Mouse (Mus musculus) neural tube, embryonic 15.5 days (tissue): ENCODE data around the gene Wasf1. TPM values are rescaled to one million over a fixed set of nuclear protein-coding genes. Genes with fewer than 3 reads are reported as not detected.
A peak's percentile ranks its signal among the peaks of the same experiment; 100 is the strongest.

Experiments
- ATAC-seq: fragments of 200-750 bp; cut with Nextera tagmentation; 2 replicates; pipeline ENCODE4 v1.8.0; 2017; ENCODE audit warnings: mild to moderate bottlenecking, moderate TSS enrichment, moderate library complexity; ENCODE audit not compliant: low FRiP score
- H3K27ac ChIP-seq: fragments of 300-500 bp; sonication (generic); replicated peaks from 2 replicates; pipeline ENCODE4 v1.5.1; 2015; ENCODE audit warnings: mild to moderate bottlenecking, inconsistent platforms
- H3K27me3 ChIP-seq: fragments of 300-500 bp; sonication (generic); replicated peaks from 2 replicates; pipeline ENCODE4 v1.6.1; 2015; ENCODE audit warnings: inconsistent platforms
- H3K36me3 ChIP-seq: fragments of 300-500 bp; sonication (generic); 2 replicates; pipeline ENCODE4 v1.6.1; 2015; ENCODE audit warnings: inconsistent platforms
- H3K4me1 ChIP-seq: fragments of 300-500 bp; sonication (generic); 2 replicates; pipeline ENCODE4 v1.6.1; 2015; ENCODE audit warnings: inconsistent platforms
- H3K4me2 ChIP-seq: fragments of 300-500 bp; sonication (generic); 2 replicates; pipeline ENCODE4 v1.6.1; 2015; ENCODE audit warnings: inconsistent platforms, mild to moderate bottlenecking, moderate library complexity
- H3K4me3 ChIP-seq: fragments of 300-500 bp; sonication (generic); replicated peaks from 2 replicates; pipeline ENCODE4 v1.5.1; 2015; ENCODE audit warnings: mild to moderate bottlenecking, inconsistent platforms
- H3K9ac ChIP-seq: fragments of 300-500 bp; sonication (generic); replicated peaks from 2 replicates; pipeline ENCODE4 v1.6.1; 2015; ENCODE audit warnings: mild to moderate bottlenecking, inconsistent platforms
- H3K9me3 ChIP-seq: fragments of 300-500 bp; sonication (generic); replicated peaks from 2 replicates; pipeline ENCODE4 v1.6.1; 2016; ENCODE audit warnings: inconsistent platforms
- WGBS: fragments of 180-500 bp; shearing (Covaris S2); methylation state at CpG from one replicate; pipeline ENCODE4 v1.1.7; 2015; ENCODE audit warnings: mixed read lengths; 5-methylcytosine and 5-hydroxymethylcytosine counted together
- polyA plus RNA-seq: library from polyadenylated mRNA; unstranded; fragments of >200 nt; fragmentation: Nextera tagmentation; extraction: Ambion mirVana; gene quantifications from 2 replicates; pipeline ENCODE4 v1.2.1, GENCODE M21; 2015

The Wasf1 gene
- polyA plus RNA-seq, 1 experiment from 2014 or later: 105 TPM

- no peaks in the 10 kb centered on the region for H3K9me3 ChIP-seq
- H3K27ac ChIP-seq: no peak overlapping the region
- H3K4me2 ChIP-seq: no peak overlapping the region
- H3K4me1 ChIP-seq: peaks cover 3% of the 10 kb centered on the region; the same call in 1 of the 2 replicates
- no peak for ATAC-seq
- WGBS: 71% methylated on average over 3 of the region's 3 CpGs
- no peak overlapping the region for H3K9ac ChIP-seq
- no peaks in the 10 kb centered on the region for H3K27me3 ChIP-seq
- no peak overlapping the region for H3K4me3 ChIP-seq
- no peaks in the 10 kb centered on the region for H3K36me3 ChIP-seq
Observed at GRCm38 (mm10) chr10:40984600-40984999, 101.3 kb downstream of the Wasf1 start.

DNA sequence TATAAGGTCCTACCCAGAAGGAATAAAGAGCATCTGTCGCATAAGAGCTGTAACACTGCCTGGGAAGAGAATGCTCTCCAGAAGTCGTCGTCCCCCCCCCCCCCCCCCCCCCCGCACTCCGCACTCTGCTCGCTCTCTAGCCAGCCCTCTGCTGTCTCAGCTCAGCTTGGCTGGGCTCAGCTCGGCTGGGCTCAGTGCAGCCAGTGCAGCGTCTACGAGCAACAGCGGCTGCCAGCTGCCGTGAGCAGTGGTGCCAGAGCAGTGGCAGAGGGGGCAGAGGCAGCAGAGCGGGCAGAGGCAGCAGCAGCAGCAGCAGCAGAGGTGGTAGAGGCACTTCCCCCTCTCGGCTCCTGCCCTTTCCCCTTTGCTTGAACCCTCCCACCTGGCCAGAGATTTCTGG is 102.1 kb downstream of the Wasf1 start:
- no peak overlapping the region for H3K9ac ChIP-seq
- H3K27ac ChIP-seq: no peak overlapping the region

More for the DNA sequence above, 102.1 kb downstream of the Wasf1 start:
- ATAC-seq: peak; percentile 84
- 21% methylated on average over 10 of the region's 13 CpGs for WGBS
- Histone ChIP-seq H3K4me2 (peak overlapping the region; percentile 26), H3K9me3 (no peaks in the 10 kb centered on the region), H3K36me3 (no peaks in the 10 kb centered on the region), H3K4me1 (peaks cover 3% of the 10 kb centered on the region; the same call in 1 of the 2 replicates), H3K4me3 (no peak overlapping the region), H3K27me3 (no peaks in the 10 kb centered on the region)

Other genes with a start within 250 kb of the Wasf1 start
- 0.84 and 1.2 TPM in 2 replicates for gene Mettl24, start 200.2 kb upstream of the Wasf1 start, polyA plus RNA-seq
- gene Cdc40, start 164 bp upstream of the Wasf1 start, polyA plus RNA-seq: 22.9 and 25.4 TPM in 2 replicates
- 0.63 and 0.84 TPM in 2 replicates for gene Gpr6, start 188.8 kb downstream of the Wasf1 start, polyA plus RNA-seq